Mouse (Mus musculus) neural tube, embryonic 13.5 days (tissue): ENCODE data around the gene Rabac1. TPM values are rescaled to one million over a fixed set of nuclear protein-coding genes. Genes with fewer than 3 reads are reported as not detected.

Source experiments
- ATAC-seq: fragments of 200-750 bp; cut with Nextera tagmentation; 2 replicates; pipeline ENCODE4 v1.8.0; 2017; ENCODE audit warnings: low read depth, mild to moderate bottlenecking, moderate TSS enrichment, moderate library complexity
- H3K27ac ChIP-seq: fragments of 300-500 bp; sonication (generic); replicated peaks from 2 replicates; pipeline ENCODE4 v1.5.1; 2015; ENCODE audit warnings: moderate library complexity, mild to moderate bottlenecking, inconsistent platforms
- H3K27me3 ChIP-seq: fragments of 300-500 bp; sonication (generic); 2 replicates; pipeline ENCODE4 v1.6.1; 2015; ENCODE audit warnings: mild to moderate bottlenecking, inconsistent platforms
- H3K36me3 ChIP-seq: fragments of 300-500 bp; sonication (generic); 2 replicates; pipeline ENCODE4 v1.6.1; 2015; ENCODE audit warnings: mild to moderate bottlenecking, inconsistent platforms
- H3K4me1 ChIP-seq: fragments of 300-500 bp; sonication (generic); replicated peaks from 2 replicates; pipeline ENCODE4 v1.6.1; 2015; ENCODE audit warnings: inconsistent platforms
- H3K4me2 ChIP-seq: fragments of 300-500 bp; sonication (generic); 2 replicates; pipeline ENCODE4 v1.6.1; 2015; ENCODE audit warnings: inconsistent platforms, mild to moderate bottlenecking, moderate library complexity
- H3K4me3 ChIP-seq: fragments of 300-500 bp; sonication (generic); 2 replicates; pipeline ENCODE4 v1.5.1; 2015; ENCODE audit warnings: mild to moderate bottlenecking, inconsistent platforms
- H3K9ac ChIP-seq: fragments of 300-500 bp; sonication (generic); 2 replicates; pipeline ENCODE4 v1.6.1; 2015; ENCODE audit warnings: moderate library complexity, mild to moderate bottlenecking, inconsistent platforms
- H3K9me3 ChIP-seq: fragments of 300-500 bp; sonication (generic); 2 replicates; pipeline ENCODE4 v1.6.1; 2016; ENCODE audit warnings: inconsistent platforms
- WGBS: fragments of 180-500 bp; shearing (Covaris S2); methylation state at CpG from one replicate; pipeline ENCODE4 v1.1.7; 2015; 5-methylcytosine and 5-hydroxymethylcytosine counted together
- polyA plus RNA-seq: library from polyadenylated mRNA; unstranded; fragments of >200 nt; fragmentation: Nextera tagmentation; extraction: Ambion mirVana; gene quantifications from 2 replicates; pipeline ENCODE4 v1.2.1, GENCODE M21; 2015

Gene Rabac1
- polyA plus RNA-seq, 1 experiment from 2014 or later, result 255 TPM

DNA sequence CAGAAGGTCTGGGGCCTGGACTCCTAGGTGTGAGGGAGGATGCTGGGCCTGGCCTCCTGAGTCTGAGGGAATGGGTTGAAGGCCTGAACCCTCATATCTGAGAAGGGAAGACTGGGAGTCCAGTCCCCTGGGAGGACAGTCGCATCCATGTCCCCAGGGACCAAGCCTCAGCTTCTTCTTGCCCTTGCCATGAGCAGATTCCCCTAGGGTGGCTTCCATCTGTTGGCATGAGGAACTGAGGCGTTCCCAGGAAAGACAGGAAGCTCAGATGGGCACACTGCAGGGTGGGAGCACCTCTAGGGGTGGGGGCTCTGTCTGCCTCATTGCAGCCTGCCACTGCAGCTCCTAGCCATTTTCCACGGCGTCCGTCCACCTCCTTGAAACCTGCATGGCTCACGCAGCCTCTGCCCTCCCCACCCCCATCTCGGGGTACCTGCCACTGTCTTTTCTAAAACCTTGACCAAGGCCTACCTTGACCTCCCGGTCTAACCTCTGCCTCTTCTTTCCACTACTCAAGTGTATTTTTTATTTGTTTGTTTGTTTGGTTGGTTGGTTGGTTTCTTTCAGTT lies 31.4 kb upstream of the Rabac1 start:
- Histone ChIP-seq H3K9me3 (no peaks in the 10 kb centered on the region), H3K36me3 (peaks cover 19% of the 10 kb centered on the region), H3K27ac (peak overlapping the region; percentile 52), H3K27me3 (peaks cover 13% of the 10 kb centered on the region), H3K4me3 (peak overlapping the region; percentile 78), H3K9ac (peak overlapping the region; percentile 97), H3K4me1 (peaks cover 60% of the 10 kb centered on the region), H3K4me2 (peak overlapping the region; percentile 70)
- 77% methylated on average over 8 of the region's 8 CpGs for WGBS
- ATAC-seq, result no peak

DNA sequence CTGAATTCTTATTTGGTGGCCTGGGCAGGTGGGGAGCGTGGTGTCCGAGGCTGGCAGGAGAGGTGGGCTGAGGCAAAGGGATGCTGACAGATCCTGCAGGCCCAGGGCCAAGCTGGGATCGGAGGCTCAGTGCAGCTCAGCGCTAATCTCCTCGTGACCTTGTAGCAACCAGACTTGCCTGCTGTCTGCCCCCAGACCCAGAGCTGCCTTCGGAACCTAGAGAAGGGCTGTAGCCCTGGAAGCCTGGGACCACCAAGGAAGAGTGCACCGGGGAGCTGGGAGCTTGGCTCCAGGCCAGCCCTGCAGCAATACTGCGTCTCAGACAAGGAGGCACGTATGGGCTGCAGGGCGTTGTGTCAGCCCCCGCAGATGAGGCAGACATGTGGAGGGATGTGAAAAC lies 30.7 kb upstream of the Rabac1 start:
- no peak for ATAC-seq
- Histone ChIP-seq H3K4me2 (peak overlapping the region; percentile 70), H3K9me3 (no peaks in the 10 kb centered on the region), H3K27me3 (0 out of 2 replicates have a peak, but pooled peaks cover 10% of the 10 kb centered on the region), H3K4me1 (peaks cover 54% of the 10 kb centered on the region), H3K27ac (peak overlapping the region; percentile 52), H3K36me3 (peaks cover 24% of the 10 kb centered on the region), H3K9ac (peak overlapping the region; percentile 97), H3K4me3 (peak overlapping the region; percentile 78)
- 40% methylated on average over 11 of the region's 11 CpGs for WGBS

DNA sequence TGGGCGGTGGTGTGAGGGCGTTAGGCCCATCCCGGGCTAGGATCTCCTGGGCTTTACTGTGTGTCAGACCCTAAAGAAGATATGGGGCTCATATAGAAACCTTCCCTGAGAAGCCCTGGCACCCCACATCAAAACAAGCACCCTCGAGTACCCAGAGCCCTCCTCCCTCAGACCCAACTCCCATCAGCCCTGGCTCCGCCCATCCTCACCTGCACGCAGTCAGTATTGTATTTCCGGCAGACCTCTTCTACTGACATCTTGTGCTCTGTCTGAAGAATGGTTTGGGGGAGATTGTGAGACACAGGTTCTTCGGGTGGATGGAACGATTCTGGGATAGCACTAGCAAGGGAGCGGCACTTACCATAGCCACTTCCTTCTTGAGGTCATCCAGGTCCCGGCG lies 28.2 kb upstream of the Rabac1 start:
- no peak for ATAC-seq
- no peak overlapping the region for H3K4me2 ChIP-seq
- no peaks in the 10 kb centered on the region for H3K27me3 ChIP-seq
- no peak overlapping the region for H3K4me3 ChIP-seq
- no peaks in the 10 kb centered on the region for H3K9me3 ChIP-seq
- 76% methylated on average over 12 of the region's 12 CpGs for WGBS
- H3K36me3 ChIP-seq, result peaks cover 46% of the 10 kb centered on the region
- H3K9ac ChIP-seq, result no peak overlapping the region
- no peak overlapping the region for H3K27ac ChIP-seq
- peaks cover 29% of the 10 kb centered on the region for H3K4me1 ChIP-seq

- 77% methylated on average over 7 of the region's 7 CpGs for WGBS
- no peak for ATAC-seq
Observed at GRCm38 (mm10) chr7:25000211-25000610, 27.7 kb upstream of the Rabac1 start.

GRCm38 (mm10) chr7:24993081-24993480 lies 20.5 kb upstream of the Rabac1 start:
- Histone ChIP-seq H3K9me3 (no peaks in the 10 kb centered on the region), H3K27ac (no peak overlapping the region), H3K36me3 (peaks cover 94% of the 10 kb centered on the region), H3K4me2 (no peak overlapping the region), H3K4me1 (no peaks in the 10 kb centered on the region), H3K9ac (no peak overlapping the region), H3K4me3 (no peak overlapping the region), H3K27me3 (no peaks in the 10 kb centered on the region)
- ATAC-seq, result no peak
- WGBS, result 72% methylated on average over 6 of the region's 6 CpGs

More at GRCm38 (mm10) chr7:25000211-25000610, 27.7 kb upstream of the Rabac1 start:
- no peaks in the 10 kb centered on the region for H3K9me3 ChIP-seq
- H3K36me3 ChIP-seq, result peaks cover 51% of the 10 kb centered on the region
- no peak overlapping the region for H3K4me3 ChIP-seq
- no peak overlapping the region for H3K4me2 ChIP-seq
- H3K27ac ChIP-seq, result no peak overlapping the region
- peaks cover 25% of the 10 kb centered on the region for H3K4me1 ChIP-seq
- H3K27me3 ChIP-seq, result no peaks in the 10 kb centered on the region
- H3K9ac ChIP-seq, result no peak overlapping the region

GRCm38 (mm10) chr7:24990478-24990877 lies 17.9 kb upstream of the Rabac1 start:
- Histone ChIP-seq H3K27ac (no peak overlapping the region), H3K4me1 (no peaks in the 10 kb centered on the region), H3K4me2 (no peak overlapping the region), H3K27me3 (no peaks in the 10 kb centered on the region), H3K4me3 (no peak overlapping the region), H3K9me3 (no peaks in the 10 kb centered on the region), H3K36me3 (peaks cover 96% of the 10 kb centered on the region), H3K9ac (no peak overlapping the region)
- no peak for ATAC-seq
- 82% methylated on average over 8 of the region's 8 CpGs for WGBS

GRCm38 (mm10) chr7:24987941-24988340 lies 15.4 kb upstream of the Rabac1 start:
- Histone ChIP-seq H3K27ac (no peak overlapping the region), H3K27me3 (no peaks in the 10 kb centered on the region), H3K9ac (no peak overlapping the region), H3K36me3 (peaks cover 94% of the 10 kb centered on the region), H3K4me2 (no peak overlapping the region), H3K9me3 (no peaks in the 10 kb centered on the region), H3K4me1 (no peaks in the 10 kb centered on the region), H3K4me3 (no peak overlapping the region)
- 91% methylated on average over 14 of the region's 14 CpGs for WGBS
- no peak for ATAC-seq

DNA sequence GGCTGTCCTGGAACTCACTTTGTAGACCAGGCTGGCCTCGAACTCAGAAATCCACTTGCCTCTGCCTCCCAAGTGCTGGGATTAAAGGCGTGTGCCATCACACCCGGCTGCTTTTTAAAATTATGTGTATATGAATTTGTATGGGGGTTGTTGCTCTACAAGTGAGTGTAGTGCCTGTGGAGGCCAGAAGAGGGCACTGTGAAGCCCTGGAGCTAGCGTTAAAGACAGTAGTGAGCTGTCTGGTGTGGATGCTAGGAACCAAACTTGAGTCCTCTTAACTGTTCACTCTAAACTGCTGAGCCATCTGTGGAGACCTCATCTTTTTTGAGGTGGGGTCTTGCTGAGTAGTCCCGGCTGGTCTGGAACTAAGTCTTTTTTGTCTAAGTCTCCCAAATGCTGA lies 13.2 kb upstream of the Rabac1 start:
- Histone ChIP-seq H3K4me2 (no peak overlapping the region), H3K4me3 (no peak overlapping the region), H3K27ac (no peak overlapping the region), H3K9me3 (no peaks in the 10 kb centered on the region), H3K36me3 (peaks cover 97% of the 10 kb centered on the region), H3K9ac (no peak overlapping the region), H3K4me1 (no peaks in the 10 kb centered on the region), H3K27me3 (no peaks in the 10 kb centered on the region)
- WGBS, result 71% methylated on average over 5 of the region's 5 CpGs
- ATAC-seq, result no peak

GRCm38 (mm10) chr7:24984307-24984706 lies 11.8 kb upstream of the Rabac1 start:
- no peak for ATAC-seq
- Histone ChIP-seq H3K27ac (no peak overlapping the region), H3K4me2 (no peak overlapping the region), H3K4me3 (no peak overlapping the region), H3K36me3 (peaks cover 97% of the 10 kb centered on the region), H3K4me1 (no peaks in the 10 kb centered on the region), H3K27me3 (no peaks in the 10 kb centered on the region), H3K9ac (no peak overlapping the region), H3K9me3 (no peaks in the 10 kb centered on the region)
- 95% methylated on average over 2 of the region's 2 CpGs for WGBS

DNA sequence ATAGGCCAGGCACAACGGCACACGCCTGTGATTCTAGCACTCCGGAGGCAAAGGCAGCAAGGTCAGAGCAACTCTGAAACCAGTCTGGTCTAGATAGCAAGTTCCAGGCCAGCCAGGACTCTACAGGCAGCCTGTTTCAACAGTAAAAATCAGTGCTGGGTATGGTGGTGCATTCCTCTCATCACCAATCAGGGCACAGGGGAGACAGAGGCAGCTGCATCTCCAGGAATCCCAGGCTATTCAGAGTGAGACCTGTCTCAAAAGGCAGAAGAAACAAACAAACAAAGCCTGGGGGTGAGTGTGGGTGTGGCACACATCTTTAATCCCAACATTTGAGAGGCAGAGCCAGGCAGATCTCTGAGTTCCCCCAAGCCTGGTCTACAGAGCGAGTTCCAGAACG lies 10.8 kb upstream of the Rabac1 start:
- no peak overlapping the region for H3K4me3 ChIP-seq
- H3K4me2 ChIP-seq, result no peak overlapping the region
- 87% methylated on average over 5 of the region's 5 CpGs for WGBS
- H3K4me1 ChIP-seq, result no peaks in the 10 kb centered on the region
- H3K9ac ChIP-seq, result no peak overlapping the region
- H3K9me3 ChIP-seq, result no peaks in the 10 kb centered on the region
- H3K27ac ChIP-seq, result no peak overlapping the region
- no peaks in the 10 kb centered on the region for H3K27me3 ChIP-seq
- ATAC-seq, result no peak
- peaks cover 97% of the 10 kb centered on the region for H3K36me3 ChIP-seq

DNA sequence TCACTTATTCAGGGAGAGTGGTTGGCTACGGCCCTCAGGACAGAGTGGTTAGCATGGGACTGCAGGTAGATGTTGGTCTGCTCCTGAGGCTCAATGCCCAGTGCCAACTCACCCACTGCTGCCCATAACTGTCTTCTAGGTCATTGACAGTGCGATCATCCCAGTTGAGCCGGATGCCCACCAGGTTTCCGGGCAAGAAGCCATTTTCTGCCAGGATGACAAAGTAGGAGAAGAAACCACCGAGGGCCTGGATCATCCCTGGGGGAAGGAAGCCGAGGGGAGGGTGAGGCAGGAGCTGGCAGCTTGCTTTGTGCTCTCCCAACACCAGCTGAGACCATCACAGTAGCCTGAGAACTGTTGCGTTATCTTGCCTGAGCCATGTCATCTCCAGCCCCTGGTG lies 7.9 kb upstream of the Rabac1 start:
- Histone ChIP-seq H3K9me3 (no peaks in the 10 kb centered on the region), H3K36me3 (peaks cover 79% of the 10 kb centered on the region), H3K4me2 (no peak overlapping the region), H3K9ac (no peak overlapping the region), H3K4me1 (no peaks in the 10 kb centered on the region), H3K27me3 (no peaks in the 10 kb centered on the region), H3K27ac (no peak overlapping the region), H3K4me3 (no peak overlapping the region)
- WGBS, result 78% methylated on average over 7 of the region's 7 CpGs
- no peak for ATAC-seq

GRCm38 (mm10) chr7:24978781-24979180 lies 6.2 kb upstream of the Rabac1 start:
- no peaks in the 10 kb centered on the region for H3K27me3 ChIP-seq
- H3K27ac ChIP-seq, result no peak overlapping the region
- H3K4me2 ChIP-seq, result no peak overlapping the region
- H3K36me3 ChIP-seq, result peaks cover 65% of the 10 kb centered on the region
- H3K4me1 ChIP-seq, result no peaks in the 10 kb centered on the region
- no peaks in the 10 kb centered on the region for H3K9me3 ChIP-seq
- H3K4me3 ChIP-seq, result no peak overlapping the region
- no peak for ATAC-seq
- no peak overlapping the region for H3K9ac ChIP-seq
- 88% methylated on average over 7 of the region's 7 CpGs for WGBS

GRCm38 (mm10) chr7:24974893-24975595 lies 2.5 kb upstream of the Rabac1 start:
- WGBS, result 29% methylated on average over 9 of the region's 9 CpGs
- no peak for ATAC-seq
- Histone ChIP-seq H3K4me1 (peaks cover 12% of the 10 kb centered on the region), H3K36me3 (peaks cover 31% of the 10 kb centered on the region), H3K9me3 (no peaks in the 10 kb centered on the region), H3K4me3 (no peak overlapping the region), H3K4me2 (no peak overlapping the region), H3K27ac (no peak overlapping the region), H3K9ac (no peak overlapping the region), H3K27me3 (no peaks in the 10 kb centered on the region)
